Mouse (Mus musculus) stomach, postnatal 0 days (tissue): ENCODE measurements around the gene Skp2. TPM values are rescaled to one million over a fixed set of nuclear protein-coding genes. Genes with fewer than 3 reads are reported as not detected.

ENCODE experiments used
- ATAC-seq: fragments of 200-750 bp; cut with Nextera tagmentation; 2 replicates; pipeline ENCODE4 v1.8.0; 2017; ENCODE audit not compliant: low FRiP score, low TSS enrichment
- DNase-seq: peaks from one replicate; pipeline ENCODE4 v3.0.0-alpha.2; 2016; ENCODE audit warnings: low spot score
- H3K27ac ChIP-seq: fragments of 300-500 bp; sonication (generic); replicated peaks from 2 replicates; pipeline ENCODE4 v1.5.1; 2014; ENCODE audit warnings: mild to moderate bottlenecking, control low read depth
- H3K27me3 ChIP-seq: fragments of 300-500 bp; sonication (generic); 2 replicates; pipeline ENCODE4 v1.6.1; 2014; ENCODE audit warnings: low read length; ENCODE audit not compliant: control insufficient read depth, insufficient read depth
- H3K36me3 ChIP-seq: fragments of 300-500 bp; sonication (generic); 2 replicates; pipeline ENCODE4 v1.6.1; 2014; ENCODE audit warnings: low read length, mixed read lengths; ENCODE audit not compliant: control insufficient read depth, insufficient read depth
- H3K4me1 ChIP-seq: fragments of 300-500 bp; sonication (generic); replicated peaks from 2 replicates; pipeline ENCODE4 v1.6.1; 2014; ENCODE audit warnings: antibody characterized with exemption; ENCODE audit not compliant: control insufficient read depth, insufficient read depth
- H3K4me2 ChIP-seq: fragments of 300-500 bp; sonication (generic); replicated peaks from 2 replicates; pipeline ENCODE4 v1.6.1; 2014; ENCODE audit warnings: low read depth, mild to moderate bottlenecking, control low read depth, moderate library complexity
- H3K4me3 ChIP-seq: fragments of 300-500 bp; sonication (generic); 2 replicates; pipeline ENCODE4 v1.5.1; 2014; ENCODE audit warnings: low read depth, low read length, control low read depth
- H3K9ac ChIP-seq: fragments of 300-500 bp; sonication (generic); 2 replicates; pipeline ENCODE4 v1.6.1; 2014; ENCODE audit warnings: mild to moderate bottlenecking, low read length, control low read depth, mixed read lengths
- H3K9me3 ChIP-seq: fragments of 300-500 bp; sonication (generic); 2 replicates; pipeline ENCODE4 v1.6.1; 2016; ENCODE audit warnings: low read length; ENCODE audit not compliant: control insufficient read depth
- CTCF ChIP-seq: IDR thresholded peaks from 2 replicates; pipeline ENCODE4 v1.5.1; 2016; ENCODE audit warnings: antibody characterized with exemption, low read depth, mild to moderate bottlenecking, moderate library complexity
- EP300 ChIP-seq: optimal IDR thresholded peaks from 2 replicates; pipeline ENCODE3; 2016; ENCODE audit warnings: antibody characterized with exemption
- WGBS: fragments of 180-500 bp; shearing (Covaris S2); extraction: QIAGEN DNeasy Blood & Tissue Kit; methylation state at CpG from one replicate; pipeline ENCODE4 v1.1.7; 2014; 5-methylcytosine and 5-hydroxymethylcytosine counted together
- polyA plus RNA-seq: library from polyadenylated mRNA; unstranded; fragments of >200 nt; fragmentation: Nextera tagmentation; extraction: Ambion mirVana; gene quantifications from 2 replicates; pipeline ENCODE4 v1.2.1, GENCODE M21; 2015

The Skp2 gene
- polyA plus RNA-seq, 1 experiment from 2014 or later = 9.7 TPM

DNA sequence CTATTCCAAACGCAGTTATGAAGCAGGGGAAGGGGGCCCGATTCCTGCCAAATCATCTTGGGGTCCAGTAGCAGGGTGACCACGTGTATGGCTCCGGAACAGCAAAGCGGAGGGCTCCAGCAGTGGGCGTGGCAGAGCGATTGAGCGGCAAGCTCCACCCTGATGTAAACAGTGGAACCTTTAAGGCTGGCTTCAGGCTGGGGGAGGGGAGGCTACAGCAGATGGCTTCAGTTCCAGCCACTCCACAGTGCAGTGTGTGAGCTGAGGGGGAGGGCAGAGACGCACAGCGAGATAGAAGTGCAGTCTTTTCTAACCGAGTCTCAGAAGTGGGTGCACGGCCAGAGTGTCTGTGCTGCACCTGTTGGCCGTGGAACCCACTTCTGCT, 60.9 kb downstream of the Skp2 start:
- 11% methylated on average over 13 of the region's 13 CpGs for WGBS
- H3K9ac ChIP-seq = peak overlapping the region; percentile 31; the same call in 1 of the 2 replicates
- H3K4me2 ChIP-seq = peak overlapping the region; percentile 49
- H3K9me3 ChIP-seq = no peaks in the 10 kb centered on the region
- TF ChIP-seq CTCF (no peak; the same call in 1 of the 2 replicates), EP300 (no peak)
- DNase-seq (peak; percentile 76), ATAC-seq (peak; percentile 91)
- H3K4me1 ChIP-seq = peaks cover 6% of the 10 kb centered on the region; the same call in 1 of the 2 replicates
- H3K27ac ChIP-seq = no peak overlapping the region; the same call in 1 of the 2 replicates
- peak overlapping the region; percentile 13; the same call in 1 of the 2 replicates for H3K4me3 ChIP-seq
- H3K36me3 ChIP-seq = 0 out of 2 replicates have a peak, but pooled peaks cover 2% of the 10 kb centered on the region
- H3K27me3 ChIP-seq = no peaks in the 10 kb centered on the region

DNA sequence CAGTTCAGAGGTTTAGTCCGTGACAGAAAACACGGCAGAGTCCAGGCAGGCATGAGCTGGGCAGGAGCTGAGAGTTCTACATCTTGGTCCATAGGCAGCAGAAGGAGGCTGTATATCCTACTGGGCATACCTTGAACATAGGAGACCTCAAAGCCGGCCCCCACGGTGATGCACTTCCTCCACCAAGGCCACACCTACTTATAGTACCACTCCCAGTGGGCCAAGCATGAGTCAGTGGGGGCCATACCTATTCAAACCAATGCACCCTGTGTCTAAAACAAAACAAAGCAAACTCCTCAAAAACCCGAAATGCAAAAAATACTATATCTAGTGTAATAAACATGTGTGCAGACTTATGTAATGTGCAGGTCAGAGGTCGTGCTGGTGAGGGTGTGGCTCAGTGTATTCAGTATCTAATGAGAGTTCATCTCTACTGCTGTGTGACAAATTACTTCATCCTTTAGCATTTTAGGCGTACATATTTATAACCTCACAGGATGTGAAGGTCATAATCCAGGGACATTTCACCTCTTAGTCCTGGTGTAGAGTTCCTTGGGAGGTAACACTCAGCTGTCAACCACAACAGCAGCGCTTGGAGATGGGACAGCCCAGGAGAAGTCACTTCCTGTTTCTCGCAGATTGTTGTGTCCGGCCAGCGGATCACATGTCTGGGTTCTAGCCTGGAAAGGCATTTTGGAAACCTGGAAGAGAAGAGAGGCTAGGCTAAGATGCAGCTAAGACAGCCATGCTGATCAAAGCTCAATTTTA, 61.4 kb downstream of the Skp2 start:
- Histone ChIP-seq H3K9ac (no peak overlapping the region), H3K4me2 (peak overlapping the region; percentile 49), H3K4me1 (peaks cover 6% of the 10 kb centered on the region; the same call in 1 of the 2 replicates), H3K27ac (no peak overlapping the region), H3K36me3 (0 out of 2 replicates have a peak, but pooled peaks cover 2% of the 10 kb centered on the region), H3K27me3 (no peaks in the 10 kb centered on the region), H3K4me3 (peak overlapping the region; percentile 13; the same call in 1 of the 2 replicates), H3K9me3 (no peaks in the 10 kb centered on the region)
- ATAC-seq (peak; percentile 63), DNase-seq (no peak)
- TF ChIP-seq CTCF = no peak
- no peak for TF ChIP-seq EP300
- 62% methylated on average over 11 of the region's 11 CpGs for WGBS

DNA sequence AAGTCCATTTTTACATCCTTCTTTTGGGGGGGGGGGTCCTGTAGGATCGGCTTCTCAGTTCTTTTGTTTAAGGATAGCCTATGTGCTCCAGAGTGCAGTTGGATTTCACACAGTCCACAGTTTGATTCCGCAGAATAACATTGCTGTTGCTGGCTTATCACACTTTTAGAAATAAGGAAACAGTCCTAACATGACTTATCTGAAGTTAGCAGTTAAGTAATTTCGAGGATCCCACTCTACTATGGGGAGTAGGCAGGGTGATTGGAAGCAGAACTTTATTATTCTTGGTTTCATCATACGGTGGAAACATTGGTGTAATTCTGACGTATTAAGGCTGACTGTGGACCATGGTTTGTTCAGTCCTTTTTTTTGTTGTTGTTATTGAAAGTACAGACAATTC, 64.6 kb downstream of the Skp2 start:
- no peaks in the 10 kb centered on the region for H3K27me3 ChIP-seq
- 0 out of 2 replicates have a peak, but pooled peaks cover 2% of the 10 kb centered on the region for H3K36me3 ChIP-seq
- no peak overlapping the region for H3K4me2 ChIP-seq
- H3K27ac ChIP-seq = no peak overlapping the region
- no peak overlapping the region for H3K4me3 ChIP-seq
- H3K9ac ChIP-seq = no peak overlapping the region
- DNase-seq (no peak), ATAC-seq (no peak)
- TF ChIP-seq EP300 (no peak), CTCF (no peak)
- peaks cover 6% of the 10 kb centered on the region; the same call in 1 of the 2 replicates for H3K4me1 ChIP-seq
- 86% methylated on average over 5 of the region's 5 CpGs for WGBS
- H3K9me3 ChIP-seq = no peaks in the 10 kb centered on the region

DNA sequence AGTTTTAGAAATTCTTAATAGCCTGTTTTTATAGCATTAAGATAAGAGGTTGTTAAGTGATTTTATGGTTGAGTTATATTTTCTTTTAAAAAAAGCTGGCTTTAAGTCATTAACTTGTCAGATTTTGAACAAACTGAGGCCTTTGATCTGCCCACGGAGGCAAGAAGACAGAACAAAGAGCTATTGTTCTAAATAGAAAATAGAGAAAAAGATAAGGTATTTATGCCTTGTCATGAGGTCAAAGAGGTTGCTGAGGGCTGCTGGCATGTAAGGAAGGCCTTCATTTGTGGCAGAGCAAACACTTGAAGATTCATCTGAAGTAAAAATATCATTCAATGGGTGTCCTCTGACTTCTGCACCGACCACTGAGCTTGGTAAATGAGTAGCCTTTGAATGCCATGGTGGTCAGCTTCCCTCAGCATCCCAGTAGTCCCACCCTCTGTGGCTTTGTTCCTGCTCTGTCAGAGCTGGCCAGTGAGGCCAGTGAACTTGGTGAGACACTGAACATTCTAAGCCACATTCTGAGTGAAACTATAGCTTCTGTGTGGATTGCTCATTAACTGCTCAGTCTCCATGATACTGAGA, 66.0 kb downstream of the Skp2 start:
- DNase-seq (no peak), ATAC-seq (no peak)
- Histone ChIP-seq H3K9ac (no peak overlapping the region), H3K4me3 (no peak overlapping the region), H3K27ac (no peak overlapping the region), H3K36me3 (0 out of 2 replicates have a peak, but pooled peaks cover 2% of the 10 kb centered on the region), H3K27me3 (no peaks in the 10 kb centered on the region), H3K9me3 (no peaks in the 10 kb centered on the region), H3K4me2 (no peak overlapping the region), H3K4me1 (peaks cover 2% of the 10 kb centered on the region; the same call in 1 of the 2 replicates)
- TF ChIP-seq CTCF (no peak), EP300 (no peak)
- 30% methylated on average over 2 of the region's 2 CpGs for WGBS

DNA sequence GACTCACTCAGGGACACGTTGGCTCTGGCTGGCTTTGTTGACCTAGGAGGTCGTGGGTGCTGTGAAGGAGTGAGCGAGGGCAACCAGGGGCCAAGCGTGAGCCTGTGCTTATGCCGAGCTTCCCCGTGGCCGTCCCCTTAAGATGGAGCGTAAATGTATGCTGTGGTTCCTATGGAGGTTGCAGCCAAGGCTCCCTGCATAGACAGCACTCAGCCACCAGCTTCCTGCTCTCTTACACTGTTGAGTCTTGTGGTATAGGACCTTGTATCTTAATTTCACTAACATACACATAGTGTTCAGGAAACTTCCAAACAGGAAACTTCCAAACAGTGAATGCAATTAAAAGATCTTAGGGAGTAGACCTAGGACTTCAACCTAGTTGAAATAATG, 66.5 kb downstream of the Skp2 start:
- Histone ChIP-seq H3K4me1 (no peaks in the 10 kb centered on the region), H3K27me3 (no peaks in the 10 kb centered on the region), H3K27ac (no peak overlapping the region), H3K36me3 (0 out of 2 replicates have a peak, but pooled peaks cover 2% of the 10 kb centered on the region), H3K4me3 (no peak overlapping the region), H3K9ac (no peak overlapping the region), H3K4me2 (no peak overlapping the region), H3K9me3 (no peaks in the 10 kb centered on the region)
- 65% methylated on average over 8 of the region's 8 CpGs for WGBS
- ATAC-seq (no peak), DNase-seq (no peak)
- TF ChIP-seq EP300 = no peak
- TF ChIP-seq CTCF = no peak
